Mouse (Mus musculus) brain, embryonic 14.5 days (tissue): ENCODE results near the gene Entpd3.

Source experiments
- CTCF ChIP-seq: fragments of 200-500 bp; IDR thresholded peaks from 2 replicates; pipeline ENCODE4 v1.5.1; 2012; ENCODE audit warnings: inconsistent platforms, mild to moderate bottlenecking, moderate library complexity, borderline replicate concordance; ENCODE audit not compliant: insufficient read depth, insufficient read length; ENCODE audit errors: extremely low read depth
- POLR2A ChIP-seq: fragments of 200-500 bp; IDR thresholded peaks from 2 replicates; pipeline ENCODE4 v1.6.1; 2012; ENCODE audit warnings: mild to moderate bottlenecking, inconsistent platforms, borderline replicate concordance; ENCODE audit not compliant: poor library complexity, insufficient read depth, insufficient read length, severe bottlenecking; ENCODE audit errors: extremely low read depth

- TF ChIP-seq CTCF (no peak), POLR2A (no peak)
Observed at GRCm38 (mm10) chr9:120491509-120491908, 48.1 kb upstream of the Entpd3 start.
